Mouse (Mus musculus) ES-E14 (cell line): ENCODE results near the gene Aff1. TPM values are rescaled to one million over a fixed set of nuclear protein-coding genes. Genes with fewer than 3 reads are reported as not detected.

Source experiments
- DNase-seq: peaks from one replicate; pipeline ENCODE4 v3.0.0-alpha.2; 2013; ENCODE audit warnings: low read depth, low spot score
- H3K27ac ChIP-seq: 2 replicates; pipeline ENCODE4 v1.5.1; 2012; ENCODE audit warnings: low read depth, mild to moderate bottlenecking, low read length, moderate library complexity, mixed read lengths; ENCODE audit not compliant: poor library complexity, insufficient read depth, severe bottlenecking
- H3K36me3 ChIP-seq: 2 replicates; pipeline ENCODE4 v1.6.1; 2012; ENCODE audit warnings: mild to moderate bottlenecking, low read length, moderate library complexity, mixed read lengths; ENCODE audit not compliant: control insufficient read depth, poor library complexity, insufficient read depth, severe bottlenecking
- H3K4me1 ChIP-seq, 2 experiments: fragments of 150-350 bp in 1 of 2; sonication (generic) in 1 of 2; 2 replicates each; pipeline ENCODE4 v1.6.1; 2012; ENCODE audit warnings: low read length in 2 of 2, mild to moderate bottlenecking in 1 of 2, mixed read lengths in 1 of 2; ENCODE audit not compliant: control insufficient read depth in 2 of 2, insufficient read depth in 2 of 2, poor library complexity in 1 of 2
- H3K4me3 ChIP-seq, 2 experiments: fragments of 150-350 bp in 1 of 2; sonication (generic) in 1 of 2; 2 replicates each; pipeline ENCODE4 v1.5.1; 2012; ENCODE audit warnings: low read length in 2 of 2, low read depth in 1 of 2, mild to moderate bottlenecking in 1 of 2, mixed read lengths in 1 of 2; ENCODE audit not compliant: insufficient read depth in 1 of 2, poor library complexity in 1 of 2, severe bottlenecking in 1 of 2
- H3K9ac ChIP-seq: 2 replicates; pipeline ENCODE4 v1.6.1; 2012; ENCODE audit warnings: low read depth, mild to moderate bottlenecking, low read length, mixed read lengths; ENCODE audit not compliant: poor library complexity, insufficient read depth, severe bottlenecking
- H3K9me3 ChIP-seq: fragments of 150-350 bp; sonication (generic); 2 replicates; pipeline ENCODE4 v1.6.1; 2012; ENCODE audit warnings: low read depth, mild to moderate bottlenecking, low read length; ENCODE audit not compliant: control insufficient read depth, insufficient read depth
- CHD2 ChIP-seq: IDR thresholded peaks from 2 replicates; pipeline ENCODE4 v1.6.1; 2014; ENCODE audit warnings: mild to moderate bottlenecking, low read depth, low read length, inconsistent platforms
- HCFC1 ChIP-seq: IDR thresholded peaks from 2 replicates; pipeline ENCODE4 v1.6.1; 2012; ENCODE audit warnings: low read length, inconsistent platforms, borderline replicate concordance; ENCODE audit not compliant: insufficient read depth
- MAFK ChIP-seq: IDR thresholded peaks from 2 replicates; pipeline ENCODE4 v1.6.1; 2014; ENCODE audit warnings: mild to moderate bottlenecking, low read depth, low read length, inconsistent platforms; ENCODE audit not compliant: insufficient read depth
- ZC3H11A ChIP-seq: IDR thresholded peaks from 2 replicates; pipeline ENCODE4 v1.6.1; 2012; ENCODE audit warnings: low read depth, mild to moderate bottlenecking, inconsistent platforms, low read length, borderline replicate concordance
- ZNF384 ChIP-seq: IDR thresholded peaks from 2 replicates; pipeline ENCODE4 v1.6.1; 2012; ENCODE audit warnings: low read depth, low read length, inconsistent platforms
- in situ Hi-C, 2 experiments: fragments of 600-800 bp; cut with MboI; formaldehyde crosslinking; loops; one replicate each; pipeline ENCODE4 v1.15.1; 2025; ENCODE audit warnings: low sequenced_read_pairs in 2 of 2, inconsistent platforms in 1 of 2; ENCODE audit not compliant: unreplicated experiment in 2 of 2
- total RNA-seq: library from RNA; depleted of rRNA; stranded (reverse); fragments of 300-350 nt; gene quantifications from 2 replicates; pipeline ENCODE4 v1.2.3, GENCODE M21; 2012

The Aff1 gene
- total RNA-seq, 1 experiment: 26.0 TPM

GRCm38 (mm10) chr5:103843938-103844337 is 151.8 kb downstream of the Aff1 start:
- no peaks in the 10 kb centered on the region for H3K9me3 ChIP-seq
- in situ Hi-C loops: loop anchor here in 1 of 2 experiments (25.0 kb wide), 1 partner anchor 482 kb away; no protein-coding TSS in a partner anchor
- H3K4me1 ChIP-seq: peaks cover 0 to 2% of the 10 kb centered on the region in 2 experiments; a peak in 2 of 4 replicates
- H3K27ac ChIP-seq: no peak overlapping the region
- H3K9ac ChIP-seq: no peak overlapping the region
- H3K4me3 ChIP-seq: no peak overlapping the region
- DNase-seq: peak; percentile 41
- TF ChIP-seq ZNF384: no peak
- TF ChIP-seq MAFK: no peak
- no peak for TF ChIP-seq ZC3H11A
- no peak for TF ChIP-seq HCFC1
- H3K36me3 ChIP-seq: peaks cover 46% of the 10 kb centered on the region

- no peak for DNase-seq
- H3K4me1 ChIP-seq: 0 out of 4 replicates have a peak, but pooled peaks cover 0 to 2% of the 10 kb centered on the region in 2 experiments
- no peak overlapping the region for H3K27ac ChIP-seq
- H3K36me3 ChIP-seq: peaks cover 56% of the 10 kb centered on the region
- in situ Hi-C loops: loop anchor here in 1 of 2 experiments (25.0 kb wide), 1 partner anchor 483 kb away; no protein-coding TSS in a partner anchor
- H3K4me3 ChIP-seq: no peak overlapping the region
- TF ChIP-seq ZC3H11A: no peak
- no peak for TF ChIP-seq MAFK
- TF ChIP-seq ZNF384: no peak
- TF ChIP-seq CHD2: no peak
- no peak for TF ChIP-seq HCFC1
- no peaks in the 10 kb centered on the region for H3K9me3 ChIP-seq
- H3K9ac ChIP-seq: no peak overlapping the region
These were observed 153.4 kb downstream of the Aff1 start for GRCm38 (mm10) chr5:103845418-103846153.

GRCm38 (mm10) chr5:103846154-103846551 is 154.0 kb downstream of the Aff1 start:
- DNase-seq: no peak
- H3K9me3 ChIP-seq: no peaks in the 10 kb centered on the region
- 0 out of 4 replicates have a peak, but pooled peaks cover 0 to 2% of the 10 kb centered on the region in 2 experiments for H3K4me1 ChIP-seq
- peaks cover 55% of the 10 kb centered on the region for H3K36me3 ChIP-seq
- H3K9ac ChIP-seq: no peak overlapping the region
- H3K27ac ChIP-seq: no peak overlapping the region
- no peak for TF ChIP-seq CHD2
- TF ChIP-seq ZNF384: no peak
- TF ChIP-seq MAFK: no peak
- H3K4me3 ChIP-seq: no peak overlapping the region
- in situ Hi-C loops: loop anchor here in 1 of 2 experiments (25.0 kb wide), 1 partner anchor 484 kb away; no protein-coding TSS in a partner anchor

- Histone ChIP-seq H3K27ac (no peak overlapping the region), H3K9me3 (no peaks in the 10 kb centered on the region), H3K4me1 (0 out of 4 replicates have a peak, but pooled peaks cover 0 to 2% of the 10 kb centered on the region in 2 experiments), H3K36me3 (peaks cover 59% of the 10 kb centered on the region), H3K4me3 (no peak overlapping the region), H3K9ac (no peak overlapping the region)
- in situ Hi-C loops: loop anchor here in 1 of 2 experiments (25.0 kb wide), 1 partner anchor 484 kb away; no protein-coding TSS in a partner anchor
- TF ChIP-seq HCFC1 (no peak), CHD2 (no peak), ZC3H11A (no peak), ZNF384 (no peak), MAFK (no peak)
- no peak for DNase-seq
These were observed 154.4 kb downstream of the Aff1 start for GRCm38 (mm10) chr5:103846609-103847008.

- Histone ChIP-seq H3K36me3 (peaks cover 53% of the 10 kb centered on the region), H3K4me3 (no peak overlapping the region), H3K9ac (no peak overlapping the region), H3K27ac (no peak overlapping the region), H3K9me3 (no peaks in the 10 kb centered on the region), H3K4me1 (peaks cover 0 to under 1% of the 10 kb centered on the region in 2 experiments; a peak in 1 of 4 replicates)
- TF ChIP-seq ZC3H11A (no peak), MAFK (no peak), ZNF384 (no peak), HCFC1 (no peak), CHD2 (no peak)
- no peak for DNase-seq
- in situ Hi-C loops: loop anchor here in 1 of 2 experiments (25.0 kb wide), 1 partner anchor 486 kb away; no protein-coding TSS in a partner anchor
These were observed 156.4 kb downstream of the Aff1 start for GRCm38 (mm10) chr5:103848546-103848945.
